Mouse (Mus musculus) left cerebral cortex, adult 8-10 months (tissue): ENCODE data around the gene Pop4. TPM values are rescaled to one million over a fixed set of nuclear protein-coding genes. Genes with fewer than 3 reads are reported as not detected.
"Not testable (repeated sequence)": the region's sequence is repeated elsewhere in the genome, so short reads cannot be mapped to it uniquely, and the experiment has no call there.

Experiments used
- DNase-seq, 2 experiments: peaks; one replicate each; pipeline ENCODE4 v3.0.0; 2022; ENCODE audit warnings: low spot score in 2 of 2
- total RNA-seq, 4 experiments: library from RNA; stranded (reverse); gene quantifications; 2 replicates each; pipeline ENCODE4 v1.2.4; 2022

The Pop4 gene
- 10 to 100 TPM; 22.6 to 25.6 (median 23.6) TPM for total RNA-seq

- DNase-seq, result peak; percentile 82 to 94
These were observed at the start of gene Pop4 for GRCm38 (mm10) chr7:38270703-38271510. Pop4 (minus strand) TSS chr7:38271423.

- no peak for DNase-seq
These were observed 49.4 kb upstream of the Pop4 start for GRCm38 (mm10) chr7:38320641-38321040.

GRCm38 (mm10) chr7:38282192-38282591, 11.0 kb upstream of the Pop4 start:
- DNase-seq, result not testable (repeated sequence)

- no peak for DNase-seq
These were observed 1.3 kb upstream of the Pop4 start for GRCm38 (mm10) chr7:38272551-38272950.

GRCm38 (mm10) chr7:38271859-38272258, 636 bp upstream of the Pop4 start:
- no peak for DNase-seq

GRCm38 (mm10) chr7:38271511-38271811, 238 bp upstream of the Pop4 start:
- DNase-seq, result no peak

GRCm38 (mm10) chr7:38267006-38267680, 4.1 kb downstream of the Pop4 start:
- no peak for DNase-seq

GRCm38 (mm10) chr7:38262406-38262805, 8.8 kb downstream of the Pop4 start:
- DNase-seq, result no peak

GRCm38 (mm10) chr7:38259631-38260030, 11.6 kb downstream of the Pop4 start:
- no peak for DNase-seq

- no peak for DNase-seq
These were observed 17.8 kb downstream of the Pop4 start for GRCm38 (mm10) chr7:38253441-38253840.

- DNase-seq, result no peak
These were observed 19.6 kb downstream of the Pop4 start for GRCm38 (mm10) chr7:38251494-38252216.

GRCm38 (mm10) chr7:38242417-38242816, 28.8 kb downstream of the Pop4 start:
- no peak for DNase-seq

- no peak for DNase-seq
These were observed 34.1 kb downstream of the Pop4 start for GRCm38 (mm10) chr7:38237140-38237539.

GRCm38 (mm10) chr7:38236400-38237105, 34.7 kb downstream of the Pop4 start:
- no peak for DNase-seq

GRCm38 (mm10) chr7:38230285-38230684, 40.9 kb downstream of the Pop4 start:
- DNase-seq, result no peak

- DNase-seq, result no peak
These were observed 42.9 kb downstream of the Pop4 start for GRCm38 (mm10) chr7:38228329-38228728.

GRCm38 (mm10) chr7:38227900-38228298, 43.3 kb downstream of the Pop4 start, which contains the start of gene Plekhf1:
Plekhf1 (minus strand) TSS chr7:38228016.
- DNase-seq, result peak; percentile 39 to 71

- peak in 1 of 2 experiments; percentile 41 for DNase-seq
These were observed 43.9 kb downstream of the Pop4 start for GRCm38 (mm10) chr7:38227181-38227899.

GRCm38 (mm10) chr7:38226226-38226625, 45.0 kb downstream of the Pop4 start:
- DNase-seq, result no peak

- no peak for DNase-seq
These were observed 46.5 kb downstream of the Pop4 start for GRCm38 (mm10) chr7:38224577-38225369.
